Mouse (Mus musculus): Measurements from ENCODE around the gene Gstm6. TPM values are rescaled to one million over a fixed set of nuclear protein-coding genes. Genes with fewer than 3 reads are reported as not detected.
"Not testable (repeated sequence)": the region's sequence is repeated elsewhere in the genome, so short reads cannot be mapped to it uniquely, and the experiment has no call there.

Gene Gstm6
- total RNA-seq (2021) = 1 to 10 TPM; 3.4 to 3.8 TPM
- long read RNA-seq, experiment 1, partial matches to known transcripts = 1 of 3 reads
- long read RNA-seq, experiment 1, other reads (novel, unspliced or antisense) = 1 of 3 reads
- long read RNA-seq, experiment 2, partial matches to known transcripts = 0 of 2 reads
- long read RNA-seq, experiment 2, other reads (novel, unspliced or antisense) = 1 of 2 reads

- intact Hi-C loops (cut with DNase I) = loop anchor here (10.0 kb wide), 1 partner anchor 201 kb away; the partner anchor contains the start of gene Gnai3
- peak; percentile 48 to 75 for DNase-seq (ENCODE audit: low spot score in 2 of 2)
These were observed at the start of gene Gstm6 for GRCm38 (mm10) chr3:107943239-107943990. Gene Gstm6, minus strand, starts transcription at chr3:107943749.

GRCm38 (mm10) chr3:107986041-107986562, 42.6 kb upstream of the Gstm6 start, which contains the start of gene Gstm2:
Gene Gstm2, minus strand, starts transcription at chr3:107986453.
- intact Hi-C loops (cut with DNase I) = no loop called here
- peak in 1 of 2 experiments; percentile 23 for DNase-seq (ENCODE audit: low spot score in 2 of 2)

- intact Hi-C loops (cut with DNase I); DNase-seq (ENCODE audit: low spot score in 2 of 2): not testable (repeated sequence)
These were observed 41.6 kb upstream of the Gstm6 start for GRCm38 (mm10) chr3:107985141-107985540.

GRCm38 (mm10) chr3:107984471-107984870, 40.9 kb upstream of the Gstm6 start:
- intact Hi-C loops (cut with DNase I) = no loop called here
- DNase-seq (ENCODE audit: low spot score in 2 of 2) = no peak

GRCm38 (mm10) chr3:107983771-107984170, 40.2 kb upstream of the Gstm6 start:
- intact Hi-C loops (cut with DNase I) = no loop called here
- no peak for DNase-seq (ENCODE audit: low spot score in 2 of 2)

- intact Hi-C loops (cut with DNase I) = no loop called here
- DNase-seq (ENCODE audit: low spot score in 2 of 2) = no peak
These were observed 39.2 kb upstream of the Gstm6 start for GRCm38 (mm10) chr3:107982726-107983125.

GRCm38 (mm10) chr3:107981261-107981660, 37.7 kb upstream of the Gstm6 start:
- DNase-seq (ENCODE audit: low spot score in 2 of 2) = peak in 1 of 2 experiments; percentile 23
- intact Hi-C loops (cut with DNase I) = no loop called here

GRCm38 (mm10) chr3:107977691-107978090, 34.1 kb upstream of the Gstm6 start:
- intact Hi-C loops (cut with DNase I) = no loop called here
- DNase-seq (ENCODE audit: low spot score in 2 of 2) = no peak

GRCm38 (mm10) chr3:107974237-107974636, 30.7 kb upstream of the Gstm6 start:
- intact Hi-C loops (cut with DNase I) = no loop called here
- no peak for DNase-seq (ENCODE audit: low spot score in 2 of 2)

- DNase-seq (ENCODE audit: low spot score in 2 of 2) = no peak
- intact Hi-C loops (cut with DNase I) = no loop called here
These were observed 28.5 kb upstream of the Gstm6 start for GRCm38 (mm10) chr3:107972070-107972469.

GRCm38 (mm10) chr3:107971101-107971500, 27.6 kb upstream of the Gstm6 start:
- intact Hi-C loops (cut with DNase I); DNase-seq (ENCODE audit: low spot score in 2 of 2): not testable (repeated sequence)

- intact Hi-C loops (cut with DNase I) = no loop called here
- DNase-seq (ENCODE audit: low spot score in 2 of 2) = no peak
These were observed 25.3 kb upstream of the Gstm6 start, which contains the start of gene Gstm3 for GRCm38 (mm10) chr3:107968724-107969395. Gene Gstm3, minus strand, starts transcription at chr3:107969283.

GRCm38 (mm10) chr3:107966631-107967030, 23.1 kb upstream of the Gstm6 start:
- DNase-seq (ENCODE audit: low spot score in 2 of 2) = no peak
- intact Hi-C loops (cut with DNase I) = no loop called here

GRCm38 (mm10) chr3:107965592-107965991, 22.0 kb upstream of the Gstm6 start:
- intact Hi-C loops (cut with DNase I) = no loop called here
- no peak for DNase-seq (ENCODE audit: low spot score in 2 of 2)

GRCm38 (mm10) chr3:107964656-107965308, 21.2 kb upstream of the Gstm6 start:
- intact Hi-C loops (cut with DNase I) = no loop called here
- DNase-seq (ENCODE audit: low spot score in 2 of 2) = no peak

- no peak for DNase-seq (ENCODE audit: low spot score in 2 of 2)
- intact Hi-C loops (cut with DNase I) = no loop called here
These were observed 20.5 kb upstream of the Gstm6 start for GRCm38 (mm10) chr3:107964026-107964425.

- intact Hi-C loops (cut with DNase I) = not testable (repeated sequence)
These were observed 11.7 kb upstream of the Gstm6 start for GRCm38 (mm10) chr3:107955260-107955659.

GRCm38 (mm10) chr3:107953906-107954305, 10.4 kb upstream of the Gstm6 start:
- intact Hi-C loops (cut with DNase I) = no loop called here
- DNase-seq (ENCODE audit: low spot score in 2 of 2) = no peak

More at GRCm38 (mm10) chr3:107955260-107955659, 11.7 kb upstream of the Gstm6 start:
- not testable (repeated sequence) for DNase-seq (ENCODE audit: low spot score in 2 of 2)

- intact Hi-C loops (cut with DNase I) = no loop called here
- DNase-seq (ENCODE audit: low spot score in 2 of 2) = peak; percentile 52 to 72
These were observed 9.8 kb upstream of the Gstm6 start for GRCm38 (mm10) chr3:107953328-107953755.

All from left cerebral cortex, postnatal 14 days (tissue).